Mouse (Mus musculus) forebrain, postnatal 0 days (tissue): ENCODE measurements around the gene Srsf3. TPM values are rescaled to one million over a fixed set of nuclear protein-coding genes. Genes with fewer than 3 reads are reported as not detected.

Experiments used
- ATAC-seq: fragments of 200-750 bp; cut with Nextera tagmentation; 2 replicates; pipeline ENCODE4 v1.8.0; 2017; ENCODE audit warnings: mild to moderate bottlenecking, moderate library complexity
- DNase-seq: peaks from one replicate; pipeline ENCODE4 v3.0.0-alpha.2; 2015
- H3K27ac ChIP-seq: fragments of 300-500 bp; sonication (generic); 2 replicates; pipeline ENCODE4 v1.5.1; 2014; ENCODE audit warnings: low read depth, mild to moderate bottlenecking, antibody characterized with exemption, low read length, moderate library complexity, mixed read lengths
- H3K27me3 ChIP-seq: fragments of 300-500 bp; sonication (generic); 2 replicates; pipeline ENCODE4 v1.6.1; 2014; ENCODE audit warnings: mild to moderate bottlenecking, low read length, mixed read lengths; ENCODE audit not compliant: insufficient read depth
- H3K36me3 ChIP-seq: fragments of 300-500 bp; sonication (generic); 2 replicates; pipeline ENCODE4 v1.6.1; 2014; ENCODE audit warnings: mild to moderate bottlenecking, moderate library complexity; ENCODE audit not compliant: insufficient read depth
- H3K4me1 ChIP-seq: fragments of 300-500 bp; sonication (generic); 2 replicates; pipeline ENCODE4 v1.6.1; 2014; ENCODE audit warnings: antibody characterized with exemption; ENCODE audit not compliant: insufficient read depth
- H3K4me2 ChIP-seq: fragments of 300-500 bp; sonication (generic); 2 replicates; pipeline ENCODE4 v1.6.1; 2014; ENCODE audit warnings: low read depth, mild to moderate bottlenecking, moderate library complexity
- H3K4me3 ChIP-seq: fragments of 300-500 bp; sonication (generic); 2 replicates; pipeline ENCODE4 v1.5.1; 2014; ENCODE audit warnings: low read depth, low read length, mixed read lengths
- H3K9ac ChIP-seq: fragments of 300-500 bp; sonication (generic); 2 replicates; pipeline ENCODE4 v1.6.1; 2014; ENCODE audit warnings: mild to moderate bottlenecking
- H3K9me3 ChIP-seq: fragments of 300-500 bp; sonication (generic); 2 replicates; pipeline ENCODE4 v1.6.1; 2016; ENCODE audit warnings: low read length
- CTCF ChIP-seq: sonication (generic); IDR thresholded peaks from 2 replicates; pipeline ENCODE4 v1.5.1; 2016; ENCODE audit warnings: antibody characterized with exemption, control low read depth, low read depth
- WGBS: fragments of 180-500 bp; shearing (Covaris S2); extraction: QIAGEN DNeasy Blood & Tissue Kit; methylation state at CpG from one replicate; pipeline ENCODE4 v1.1.7; 2014; 5-methylcytosine and 5-hydroxymethylcytosine counted together
- polyA plus RNA-seq: library from polyadenylated mRNA; unstranded; fragments of >200 nt; fragmentation: Nextera tagmentation; extraction: Ambion mirVana; gene quantifications from 2 replicates; pipeline ENCODE4 v1.2.1, GENCODE M21; 2015
- total RNA-seq: library from RNA; depleted of rRNA; stranded (reverse); fragments of >200 nt; gene quantifications from 2 replicates; pipeline ENCODE4 v1.2.3, GENCODE M21; 2014

Srsf3 gene
- total and polyA plus RNA-seq, 2 experiments from 2014 or later = 287 to 367 TPM

DNA sequence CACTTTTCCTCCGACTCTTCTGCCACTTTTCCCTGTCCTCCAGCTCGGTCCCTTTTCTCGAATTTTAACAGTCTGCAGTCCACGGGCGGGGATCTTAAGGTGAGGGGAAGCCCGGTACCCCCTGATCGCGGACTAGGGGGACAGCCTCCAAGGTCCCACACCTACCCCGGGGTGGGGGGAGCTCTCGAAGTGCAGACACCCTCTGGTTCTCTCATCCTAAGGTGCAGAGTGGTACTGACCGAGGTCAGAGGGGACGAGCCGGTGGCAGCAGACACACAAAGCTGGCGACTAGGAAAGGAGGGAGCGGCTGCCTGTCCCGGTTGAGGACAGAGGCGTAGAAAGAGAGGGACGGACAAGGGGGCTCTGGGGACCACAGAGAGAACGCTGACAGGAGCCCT, 25.2 kb upstream of the Srsf3 start:
- H3K9ac ChIP-seq = peak overlapping the region; percentile 82
- WGBS = 0% methylated on average over 19 of the region's 19 CpGs
- H3K27ac ChIP-seq = peak overlapping the region; percentile 90
- peak; percentile 22 for DNase-seq
- peaks cover 8% of the 10 kb centered on the region for H3K4me1 ChIP-seq
- no peak for ATAC-seq
- peak overlapping the region; percentile 68 for H3K4me2 ChIP-seq
- H3K4me3 ChIP-seq = peak overlapping the region; percentile 96
- H3K36me3 ChIP-seq = no peaks in the 10 kb centered on the region
- H3K27me3 ChIP-seq = no peaks in the 10 kb centered on the region
- TF ChIP-seq CTCF = no peak
- no peaks in the 10 kb centered on the region for H3K9me3 ChIP-seq

GRCm38 (mm10) chr17:29007641-29008325, 24.6 kb upstream of the Srsf3 start, which contains the start of gene Stk38:
Gene Stk38 (minus strand): TSS chr17:29007995.
- TF ChIP-seq CTCF = no peak
- Histone ChIP-seq H3K9me3 (no peaks in the 10 kb centered on the region), H3K27ac (peak within 1 kb of the TSS; percentile 90), H3K4me1 (peaks cover 8% of the 10 kb centered on the region), H3K4me2 (peak within 1 kb of the TSS; percentile 68), H3K4me3 (peak within 1 kb of the TSS; percentile 96), H3K9ac (peak within 1 kb of the TSS; percentile 82), H3K27me3 (no peaks in the 10 kb centered on the region), H3K36me3 (no peaks in the 10 kb centered on the region)
- ATAC-seq (peak; percentile 91), DNase-seq (peak; percentile 93)
- 3% methylated on average over 59 of the region's 65 CpGs for WGBS

GRCm38 (mm10) chr17:29008326-29008650, 24.1 kb upstream of the Srsf3 start:
- H3K4me3 ChIP-seq = peak overlapping the region; percentile 96
- no peaks in the 10 kb centered on the region for H3K27me3 ChIP-seq
- no peaks in the 10 kb centered on the region for H3K36me3 ChIP-seq
- ATAC-seq (no peak), DNase-seq (no peak)
- peak overlapping the region; percentile 50; the same call in 1 of the 2 replicates for H3K27ac ChIP-seq
- peak overlapping the region; percentile 68 for H3K4me2 ChIP-seq
- peak overlapping the region; percentile 82; the same call in 1 of the 2 replicates for H3K9ac ChIP-seq
- 10% methylated on average over 8 of the region's 8 CpGs for WGBS
- H3K4me1 ChIP-seq = peaks cover 8% of the 10 kb centered on the region
- TF ChIP-seq CTCF = no peak
- no peaks in the 10 kb centered on the region for H3K9me3 ChIP-seq

GRCm38 (mm10) chr17:29009181-29009580, 23.2 kb upstream of the Srsf3 start:
- 94% methylated on average over 4 of the region's 4 CpGs for WGBS
- DNase-seq = no peak
- no peak for ATAC-seq
- Histone ChIP-seq H3K36me3 (no peaks in the 10 kb centered on the region), H3K4me2 (no peak overlapping the region), H3K9me3 (no peaks in the 10 kb centered on the region), H3K27ac (no peak overlapping the region), H3K9ac (no peak overlapping the region), H3K4me1 (peaks cover 8% of the 10 kb centered on the region), H3K4me3 (no peak overlapping the region), H3K27me3 (no peaks in the 10 kb centered on the region)
- TF ChIP-seq CTCF = no peak

GRCm38 (mm10) chr17:29014235-29014634, 18.2 kb upstream of the Srsf3 start:
- no peak for DNase-seq
- no peaks in the 10 kb centered on the region for H3K4me1 ChIP-seq
- no peaks in the 10 kb centered on the region for H3K36me3 ChIP-seq
- TF ChIP-seq CTCF = no peak
- no peaks in the 10 kb centered on the region for H3K27me3 ChIP-seq
- H3K27ac ChIP-seq = no peak overlapping the region
- no peak overlapping the region for H3K9ac ChIP-seq
- H3K4me2 ChIP-seq = no peak overlapping the region
- ATAC-seq = no peak
- no peak overlapping the region for H3K4me3 ChIP-seq
- H3K9me3 ChIP-seq = no peaks in the 10 kb centered on the region

- Histone ChIP-seq H3K27me3 (no peaks in the 10 kb centered on the region), H3K9ac (no peak overlapping the region), H3K36me3 (no peaks in the 10 kb centered on the region), H3K4me1 (no peaks in the 10 kb centered on the region), H3K9me3 (no peaks in the 10 kb centered on the region), H3K27ac (no peak overlapping the region), H3K4me3 (no peak overlapping the region), H3K4me2 (no peak overlapping the region)
- WGBS = 14% methylated on average over 2 of the region's 2 CpGs
- ATAC-seq (no peak), DNase-seq (peak; percentile 59)
- peak; percentile 64 for TF ChIP-seq CTCF
These were observed 16.8 kb upstream of the Srsf3 start for GRCm38 (mm10) chr17:29015638-29016037.

- 91% methylated on average over 4 of the region's 4 CpGs for WGBS
- no peak for ATAC-seq
- Histone ChIP-seq H3K27ac (no peak overlapping the region), H3K36me3 (no peaks in the 10 kb centered on the region), H3K4me3 (no peak overlapping the region), H3K27me3 (no peaks in the 10 kb centered on the region), H3K4me1 (no peaks in the 10 kb centered on the region), H3K9ac (no peak overlapping the region), H3K9me3 (no peaks in the 10 kb centered on the region), H3K4me2 (no peak overlapping the region)
- DNase-seq = no peak
- no peak for TF ChIP-seq CTCF
These were observed 15.7 kb upstream of the Srsf3 start for GRCm38 (mm10) chr17:29016705-29017104.
